Mouse (Mus musculus): ENCODE results near the gene Fam120c. TPM values are rescaled to one million over a fixed set of nuclear protein-coding genes. Genes with fewer than 3 reads are reported as not detected.

The Fam120c gene
- total RNA-seq, 4 experiments from 2014 or later: 11.6 to 14.2 (median 11.7) TPM

DNA sequence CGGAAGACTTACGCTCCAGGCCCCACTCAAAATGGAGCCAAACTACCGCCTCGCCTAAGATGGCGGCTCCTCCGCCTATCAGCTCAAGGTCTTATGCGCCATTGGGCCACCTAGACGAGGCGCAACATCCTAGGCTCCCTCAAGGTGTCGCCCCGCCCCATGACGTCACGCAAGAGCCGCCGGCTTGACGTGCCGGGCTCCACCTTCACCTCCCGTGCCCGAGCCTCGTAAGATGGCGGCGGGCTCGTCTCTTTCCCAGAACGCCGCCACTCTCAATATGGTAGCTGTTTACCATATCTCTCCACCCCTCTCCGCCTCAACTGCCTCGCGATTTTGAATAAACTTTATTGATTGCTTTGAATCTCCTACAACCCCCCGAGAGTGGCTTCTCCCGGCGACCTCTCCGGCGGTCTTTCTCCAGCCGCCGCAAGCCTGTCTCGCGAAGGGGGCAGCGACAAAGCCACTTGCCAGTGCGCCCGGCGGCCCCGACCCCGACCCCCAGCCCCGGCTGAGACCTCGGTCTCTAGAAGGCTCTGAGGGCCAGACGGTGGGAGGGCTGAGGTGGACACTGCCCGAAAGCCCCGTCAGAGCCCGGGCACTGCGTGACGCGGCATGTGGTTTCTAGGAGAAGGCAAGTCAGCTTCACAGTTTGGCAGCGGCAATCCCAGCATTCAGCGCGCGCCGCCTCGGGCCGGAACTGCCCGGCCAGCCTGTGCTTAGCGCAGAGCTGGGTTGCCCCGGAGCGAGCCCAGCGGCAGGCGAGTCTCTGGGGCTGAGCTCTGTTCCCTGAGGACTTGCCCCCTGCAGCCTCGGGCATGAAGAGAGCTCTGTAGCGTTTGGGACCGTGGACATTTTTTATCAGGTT lies 176.7 kb downstream of the Fam120c start, which contains the start of gene Phf8:
TSS of gene Phf8 (plus strand) at position 215 of the 865 bp plus-strand sequence.
- DNase-seq (ENCODE audit: low spot score in 2 of 2): peak; percentile 90 to 93

Other genes starting within 250 kb of the Fam120c start
- gene Tsr2, start 247.6 kb upstream of the Fam120c start, total RNA-seq (2022): 1 to 10 TPM; 6.2 to 8.9 (median 8.6) TPM
- gene Wnk3, start 146.1 kb upstream of the Fam120c start, total RNA-seq (2022): 1 to 10 TPM; 2.2 to 3.6 (median 2.5) TPM
- gene Phf8, start 176.5 kb downstream of the Fam120c start, total RNA-seq (2022): 1 to 10 TPM; 7.2 to 9.9 (median 8.1) TPM

All from gastrocnemius, adult 8-10 months (tissue).